Mouse (Mus musculus) midbrain, embryonic 13.5 days (tissue): ENCODE data around the gene Mospd3. TPM values are rescaled to one million over a fixed set of nuclear protein-coding genes. Genes with fewer than 3 reads are reported as not detected.

Experiments
- ATAC-seq: fragments of 200-750 bp; cut with Nextera tagmentation; 2 replicates; pipeline ENCODE4 v1.8.0; 2017; ENCODE audit warnings: mild to moderate bottlenecking, moderate TSS enrichment, moderate library complexity
- H3K27ac ChIP-seq: fragments of 300-500 bp; sonication (generic); 2 replicates; pipeline ENCODE4 v1.5.1; 2015; ENCODE audit warnings: inconsistent platforms, mild to moderate bottlenecking, moderate library complexity
- H3K27me3 ChIP-seq: fragments of 300-500 bp; sonication (generic); 2 replicates; pipeline ENCODE4 v1.6.1; 2015; ENCODE audit warnings: mild to moderate bottlenecking, inconsistent platforms
- H3K36me3 ChIP-seq: fragments of 300-500 bp; sonication (generic); 2 replicates; pipeline ENCODE4 v1.6.1; 2015; ENCODE audit warnings: mild to moderate bottlenecking, inconsistent platforms
- H3K4me1 ChIP-seq: fragments of 300-500 bp; sonication (generic); replicated peaks from 2 replicates; pipeline ENCODE4 v1.6.1; 2015; ENCODE audit warnings: inconsistent platforms
- H3K4me2 ChIP-seq: fragments of 300-500 bp; sonication (generic); replicated peaks from 2 replicates; pipeline ENCODE4 v1.6.1; 2015; ENCODE audit warnings: moderate library complexity, mild to moderate bottlenecking, inconsistent platforms
- H3K4me3 ChIP-seq: fragments of 300-500 bp; sonication (generic); replicated peaks from 2 replicates; pipeline ENCODE4 v1.5.1; 2015; ENCODE audit warnings: mild to moderate bottlenecking, inconsistent platforms
- H3K9ac ChIP-seq: fragments of 300-500 bp; sonication (generic); replicated peaks from 2 replicates; pipeline ENCODE4 v1.6.1; 2015; ENCODE audit warnings: mild to moderate bottlenecking, inconsistent platforms
- H3K9me3 ChIP-seq: fragments of 300-500 bp; sonication (generic); 2 replicates; pipeline ENCODE4 v1.6.1; 2016; ENCODE audit warnings: mild to moderate bottlenecking, inconsistent platforms
- WGBS: fragments of 180-500 bp; shearing (Covaris S2); methylation state at CpG from one replicate; pipeline ENCODE4 v1.1.7; 2015; 5-methylcytosine and 5-hydroxymethylcytosine counted together
- polyA plus RNA-seq: library from polyadenylated mRNA; unstranded; fragments of >200 nt; fragmentation: Nextera tagmentation; extraction: Ambion mirVana; gene quantifications from 2 replicates; pipeline ENCODE4 v1.2.1, GENCODE M21; 2015

Gene Mospd3
- polyA plus RNA-seq, 1 experiment from 2014 or later = 43.1 TPM

DNA sequence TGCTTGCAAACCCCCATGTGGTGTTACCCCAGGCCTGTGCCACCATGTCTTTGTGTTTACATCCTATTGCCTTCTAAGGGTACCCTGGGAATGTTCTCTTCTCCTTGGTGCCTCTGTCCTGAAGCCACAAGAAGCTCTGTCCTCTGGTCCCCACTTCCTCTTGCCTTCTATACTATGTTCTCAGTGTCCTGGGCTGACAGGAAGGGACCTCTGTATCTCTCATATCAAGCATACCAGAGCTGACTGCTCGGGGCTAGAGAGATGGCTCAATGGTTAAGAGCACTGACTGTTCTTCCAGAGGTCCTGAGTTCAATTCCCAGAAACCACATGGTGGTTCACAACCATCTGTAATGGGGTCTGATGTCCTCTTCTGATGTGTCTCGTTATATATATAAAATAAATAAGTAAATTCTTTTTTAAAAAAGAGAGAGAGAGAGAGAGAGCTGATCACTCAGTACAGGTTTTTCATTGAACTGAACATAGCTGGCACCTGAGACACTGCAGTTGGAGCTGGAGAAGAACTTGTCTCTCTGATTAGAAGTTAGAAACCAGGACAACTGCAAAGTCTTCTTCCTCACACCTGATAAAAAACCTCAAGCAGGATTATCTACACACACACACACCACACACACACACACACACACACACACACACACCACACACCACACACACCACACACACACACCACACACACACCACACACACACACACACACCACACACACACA, 2.6 kb downstream of the Mospd3 start:
- no peak overlapping the region for H3K4me3 ChIP-seq
- H3K4me1 ChIP-seq = peaks cover 34% of the 10 kb centered on the region
- no peak for ATAC-seq
- no peak overlapping the region for H3K4me2 ChIP-seq
- 92% methylated on average over 2 of the region's 2 CpGs for WGBS
- peaks cover 15% of the 10 kb centered on the region for H3K36me3 ChIP-seq
- no peaks in the 10 kb centered on the region for H3K27me3 ChIP-seq
- H3K9ac ChIP-seq = no peak overlapping the region
- no peak overlapping the region for H3K27ac ChIP-seq
- H3K9me3 ChIP-seq = no peaks in the 10 kb centered on the region

GRCm38 (mm10) chr5:137597625-137598024, 3.2 kb downstream of the Mospd3 start:
- no peaks in the 10 kb centered on the region for H3K9me3 ChIP-seq
- WGBS = 95% methylated on average over 6 of the region's 6 CpGs
- H3K27me3 ChIP-seq = no peaks in the 10 kb centered on the region
- no peak for ATAC-seq
- no peak overlapping the region for H3K27ac ChIP-seq
- H3K4me3 ChIP-seq = no peak overlapping the region
- H3K9ac ChIP-seq = no peak overlapping the region
- peaks cover 15% of the 10 kb centered on the region for H3K36me3 ChIP-seq
- H3K4me2 ChIP-seq = no peak overlapping the region
- H3K4me1 ChIP-seq = peaks cover 27% of the 10 kb centered on the region

DNA sequence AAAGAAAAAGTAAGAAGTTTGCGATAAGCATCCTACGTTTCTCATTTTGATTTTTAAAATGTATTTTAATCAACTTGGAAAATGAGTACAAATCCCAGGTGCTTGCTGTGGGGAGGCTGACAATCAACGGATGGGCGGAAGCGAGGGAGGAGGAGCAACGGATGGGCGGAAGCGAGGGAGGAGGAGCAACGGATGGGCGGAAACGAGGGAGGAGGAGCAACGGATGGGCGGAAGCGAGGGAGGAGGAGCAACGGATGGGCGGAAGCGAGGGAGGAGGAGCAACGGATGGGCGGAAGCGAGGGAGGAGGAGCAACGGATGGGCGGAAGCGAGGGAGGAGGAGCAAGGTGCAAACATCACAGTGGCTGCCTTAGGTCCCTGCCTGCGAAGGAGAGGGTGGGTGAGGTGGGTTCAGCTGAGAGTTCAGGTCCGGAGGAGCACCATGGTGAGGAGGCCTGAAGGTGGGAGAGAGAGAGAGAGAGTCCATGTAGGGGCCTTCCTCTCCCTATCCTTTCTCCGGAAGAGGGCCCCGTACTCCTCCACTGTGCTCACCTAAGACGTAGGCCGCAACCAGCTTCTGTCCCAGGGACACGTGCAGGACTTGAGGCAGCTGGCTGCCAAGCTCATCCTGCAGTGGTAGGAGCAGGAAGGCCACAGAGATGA, 4.1 kb downstream of the Mospd3 start:
- ATAC-seq = no peak
- peak overlapping the region; percentile 38 for H3K4me2 ChIP-seq
- H3K36me3 ChIP-seq = peaks cover 15% of the 10 kb centered on the region
- H3K9me3 ChIP-seq = no peaks in the 10 kb centered on the region
- H3K9ac ChIP-seq = no peak overlapping the region
- H3K4me1 ChIP-seq = peaks cover 18% of the 10 kb centered on the region
- WGBS = 32% methylated on average over 30 of the region's 30 CpGs
- H3K27me3 ChIP-seq = no peaks in the 10 kb centered on the region
- H3K27ac ChIP-seq = no peak overlapping the region
- H3K4me3 ChIP-seq = 0 out of 2 replicates have a peak overlapping the region, but pooled peaks have one; percentile 15

DNA sequence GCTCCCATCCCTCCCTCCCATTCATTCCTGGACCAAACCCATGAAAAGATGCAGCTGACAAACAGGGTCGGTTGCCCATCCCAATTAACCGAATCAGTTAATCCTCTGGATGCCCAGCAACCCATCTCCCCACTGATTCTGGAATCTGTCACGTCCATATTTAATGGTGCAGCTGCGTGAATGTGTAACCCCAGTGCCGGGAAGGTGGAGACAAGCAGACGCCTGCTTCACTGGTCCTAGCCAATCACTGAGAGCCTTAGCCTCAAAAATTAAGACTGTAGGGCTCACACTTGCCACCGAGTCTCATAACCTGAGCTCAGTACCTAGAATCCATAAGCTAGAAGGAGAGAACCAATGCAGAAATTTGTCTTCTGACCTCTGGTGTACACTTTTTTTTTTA, 4.9 kb downstream of the Mospd3 start:
- Histone ChIP-seq H3K4me3 (no peak overlapping the region), H3K4me2 (no peak overlapping the region), H3K36me3 (peaks cover 15% of the 10 kb centered on the region), H3K9me3 (no peaks in the 10 kb centered on the region), H3K27ac (no peak overlapping the region), H3K9ac (no peak overlapping the region), H3K27me3 (no peaks in the 10 kb centered on the region), H3K4me1 (peaks cover 14% of the 10 kb centered on the region)
- ATAC-seq = no peak
- 68% methylated on average over 7 of the region's 7 CpGs for WGBS

DNA sequence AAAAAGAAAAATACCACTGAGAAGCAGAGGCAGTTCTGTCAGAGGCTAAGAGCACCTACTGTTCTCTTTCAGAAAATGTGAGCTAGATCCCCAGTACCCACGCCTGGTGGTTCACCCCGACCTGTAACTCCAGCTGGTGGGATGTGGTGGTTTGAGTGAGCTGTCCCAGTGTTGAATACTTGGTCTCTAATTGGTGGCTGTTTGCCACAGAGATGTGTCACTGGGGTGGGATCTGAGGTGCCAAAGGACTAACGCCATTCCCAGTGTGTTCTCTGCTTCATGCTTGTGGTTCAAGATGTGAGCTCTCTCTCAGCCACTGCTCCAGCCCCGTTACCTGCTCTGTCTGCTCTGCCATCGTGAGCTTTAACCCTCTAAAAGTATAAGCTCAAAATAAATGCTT, 10.4 kb downstream of the Mospd3 start:
- Histone ChIP-seq H3K27me3 (no peaks in the 10 kb centered on the region), H3K4me2 (no peak overlapping the region), H3K9me3 (no peaks in the 10 kb centered on the region), H3K4me1 (no peaks in the 10 kb centered on the region), H3K9ac (no peak overlapping the region), H3K36me3 (no peaks in the 10 kb centered on the region), H3K27ac (no peak overlapping the region), H3K4me3 (no peak overlapping the region)
- ATAC-seq = no peak
- 81% methylated on average over 5 of the region's 5 CpGs for WGBS

- no peaks in the 10 kb centered on the region for H3K9me3 ChIP-seq
- WGBS = 37% methylated on average over 8 of the region's 8 CpGs
- no peak overlapping the region for H3K4me3 ChIP-seq
- no peak overlapping the region for H3K27ac ChIP-seq
- H3K27me3 ChIP-seq = peaks cover 13% of the 10 kb centered on the region
- peaks cover 17% of the 10 kb centered on the region for H3K4me1 ChIP-seq
- H3K9ac ChIP-seq = no peak overlapping the region
- ATAC-seq = no peak
- H3K36me3 ChIP-seq = no peaks in the 10 kb centered on the region
- H3K4me2 ChIP-seq = no peak overlapping the region
Observed at GRCm38 (mm10) chr5:137584976-137585375, 15.9 kb downstream of the Mospd3 start.

- H3K36me3 ChIP-seq = no peaks in the 10 kb centered on the region
- peak overlapping the region; percentile 67 for H3K9ac ChIP-seq
- peak; percentile 86 for ATAC-seq
- 17% methylated on average over 27 of the region's 27 CpGs for WGBS
- H3K27ac ChIP-seq = peak overlapping the region; percentile 73
- peaks cover 13% of the 10 kb centered on the region for H3K27me3 ChIP-seq
- H3K4me2 ChIP-seq = peak overlapping the region; percentile 56
- peaks cover 17% of the 10 kb centered on the region for H3K4me1 ChIP-seq
- H3K4me3 ChIP-seq = peak overlapping the region; percentile 35
- H3K9me3 ChIP-seq = no peaks in the 10 kb centered on the region
Observed at GRCm38 (mm10) chr5:137583670-137584169, 17.1 kb downstream of the Mospd3 start.

GRCm38 (mm10) chr5:137582702-137583101, 18.2 kb downstream of the Mospd3 start:
- Histone ChIP-seq H3K36me3 (no peaks in the 10 kb centered on the region), H3K9ac (peak overlapping the region; percentile 67), H3K4me2 (peak overlapping the region; percentile 56), H3K9me3 (no peaks in the 10 kb centered on the region), H3K27ac (0 out of 2 replicates have a peak overlapping the region, but pooled peaks have one; percentile 73), H3K4me1 (peaks cover 17% of the 10 kb centered on the region), H3K4me3 (no peak overlapping the region), H3K27me3 (peaks cover 13% of the 10 kb centered on the region)
- 34% methylated on average over 8 of the region's 8 CpGs for WGBS
- ATAC-seq = peak; percentile 1; the same call in 1 of the 2 replicates

DNA sequence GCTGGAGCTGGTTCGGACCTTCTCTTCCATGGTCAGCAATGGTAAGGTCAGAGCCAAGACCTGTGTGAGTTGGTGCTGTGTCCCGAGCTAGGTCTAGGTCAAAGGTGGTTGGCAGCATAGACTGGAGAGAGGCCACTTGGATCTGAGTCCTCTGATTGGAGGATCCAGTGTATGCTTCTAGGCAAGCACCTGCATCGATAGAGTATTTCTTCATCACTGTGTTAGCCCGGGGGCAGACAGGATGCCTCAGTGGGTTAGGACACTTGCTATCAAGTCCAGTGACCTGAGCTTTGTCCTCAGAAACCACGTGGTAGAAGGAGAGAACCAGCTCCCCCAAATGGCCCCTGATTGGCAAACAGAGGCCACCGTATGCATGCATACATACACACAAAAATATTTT, 20.6 kb downstream of the Mospd3 start:
- Histone ChIP-seq H3K4me1 (peaks cover 17% of the 10 kb centered on the region), H3K9ac (no peak overlapping the region), H3K36me3 (no peaks in the 10 kb centered on the region), H3K9me3 (no peaks in the 10 kb centered on the region), H3K27ac (no peak overlapping the region), H3K27me3 (peaks cover 21% of the 10 kb centered on the region), H3K4me2 (no peak overlapping the region), H3K4me3 (no peak overlapping the region)
- ATAC-seq = no peak
- 85% methylated on average over 6 of the region's 6 CpGs for WGBS

DNA sequence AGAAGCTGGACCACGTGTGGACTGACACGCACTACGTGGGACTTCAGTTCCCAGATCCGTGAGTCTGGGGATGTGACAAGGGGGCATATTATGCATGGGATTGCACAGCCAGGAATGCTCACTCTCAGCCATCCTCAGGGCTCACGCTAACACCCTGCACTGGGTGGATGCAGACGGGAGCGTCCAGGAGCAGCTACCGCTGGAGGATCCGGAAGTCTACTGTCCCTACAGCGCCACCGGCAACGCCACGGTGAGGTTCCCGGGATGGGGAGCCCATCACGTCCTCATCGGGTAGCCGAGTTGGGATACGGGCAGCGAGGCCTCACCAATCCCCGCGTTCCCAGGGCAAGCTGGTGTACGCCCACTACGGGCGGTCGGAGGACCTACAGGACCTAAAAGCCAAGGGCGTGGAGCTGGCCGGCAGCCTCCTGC, 26.4 kb downstream of the Mospd3 start:
- 6% methylated on average over 27 of the region's 27 CpGs for WGBS
- H3K27me3 ChIP-seq = peaks cover 12% of the 10 kb centered on the region; the same call in 1 of the 2 replicates
- no peaks in the 10 kb centered on the region for H3K9me3 ChIP-seq
- H3K4me2 ChIP-seq = peak overlapping the region; percentile 45
- ATAC-seq = peak; percentile 58; the same call in 1 of the 2 replicates
- H3K9ac ChIP-seq = peak overlapping the region; percentile 17
- peaks cover 7% of the 10 kb centered on the region for H3K4me1 ChIP-seq
- H3K36me3 ChIP-seq = no peaks in the 10 kb centered on the region
- peak overlapping the region; percentile 16 for H3K4me3 ChIP-seq
- H3K27ac ChIP-seq = no peak overlapping the region

DNA sequence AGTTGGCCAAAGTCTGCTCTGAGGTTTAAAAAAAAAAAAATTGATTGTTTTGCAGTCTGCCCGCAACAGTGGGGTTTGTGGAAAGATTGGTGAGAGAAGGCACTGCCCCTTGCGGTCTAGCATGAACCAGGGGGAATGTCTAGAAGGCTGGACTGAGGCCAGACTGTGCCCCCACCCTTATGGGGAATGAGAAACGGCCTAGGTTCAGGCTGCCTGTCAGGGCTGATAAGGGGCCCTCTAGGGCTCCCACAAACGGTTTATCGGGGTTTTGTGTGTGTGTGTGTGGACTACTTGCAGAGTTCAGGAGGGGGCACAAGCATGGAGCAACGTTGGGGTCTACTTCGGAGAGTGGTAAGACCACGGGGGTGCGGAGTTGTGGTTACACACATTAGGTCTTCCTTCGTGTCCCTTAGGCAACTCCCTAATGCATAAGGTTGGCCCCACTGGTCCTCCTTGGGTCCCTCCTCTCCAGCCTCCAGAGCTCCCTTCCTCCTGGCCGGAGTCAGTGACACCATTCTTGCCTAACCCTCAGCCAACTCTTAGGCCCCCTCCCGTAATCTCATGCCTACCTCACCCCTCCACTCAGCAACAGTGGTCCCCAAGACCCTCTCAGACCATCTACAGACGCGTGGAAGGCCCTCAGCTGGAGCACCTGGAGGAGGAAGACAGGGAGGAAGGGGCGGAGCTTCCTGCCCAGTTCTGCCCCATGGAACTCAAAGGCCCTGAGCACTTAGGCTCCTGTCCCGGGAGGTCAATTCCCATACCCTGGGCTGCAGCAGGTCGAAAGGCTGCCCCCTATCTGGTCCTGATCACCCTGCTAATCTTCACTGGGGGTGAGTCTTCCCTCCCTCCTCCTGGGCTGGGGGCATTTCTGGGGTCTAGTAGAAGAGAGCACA, 29.9 kb downstream of the Mospd3 start:
- no peak overlapping the region for H3K4me3 ChIP-seq
- no peaks in the 10 kb centered on the region for H3K9me3 ChIP-seq
- 0 out of 2 replicates have a peak, but pooled peaks have one; percentile 27 for ATAC-seq
- peaks cover 4% of the 10 kb centered on the region; the same call in 1 of the 2 replicates for H3K27me3 ChIP-seq
- H3K9ac ChIP-seq = no peak overlapping the region
- H3K27ac ChIP-seq = no peak overlapping the region
- 82% methylated on average over 17 of the region's 17 CpGs for WGBS
- H3K4me2 ChIP-seq = no peak overlapping the region
- H3K4me1 ChIP-seq = peaks cover 7% of the 10 kb centered on the region
- H3K36me3 ChIP-seq = peaks cover 16% of the 10 kb centered on the region; the same call in 1 of the 2 replicates
